Mouse (Mus musculus): Measurements from ENCODE around the gene Spink4. TPM values are rescaled to one million over a fixed set of nuclear protein-coding genes. Genes with fewer than 3 reads are reported as not detected.

Gene Spink4
- polyA plus RNA-seq, 1 experiment, result 12.5 TPM

DNA sequence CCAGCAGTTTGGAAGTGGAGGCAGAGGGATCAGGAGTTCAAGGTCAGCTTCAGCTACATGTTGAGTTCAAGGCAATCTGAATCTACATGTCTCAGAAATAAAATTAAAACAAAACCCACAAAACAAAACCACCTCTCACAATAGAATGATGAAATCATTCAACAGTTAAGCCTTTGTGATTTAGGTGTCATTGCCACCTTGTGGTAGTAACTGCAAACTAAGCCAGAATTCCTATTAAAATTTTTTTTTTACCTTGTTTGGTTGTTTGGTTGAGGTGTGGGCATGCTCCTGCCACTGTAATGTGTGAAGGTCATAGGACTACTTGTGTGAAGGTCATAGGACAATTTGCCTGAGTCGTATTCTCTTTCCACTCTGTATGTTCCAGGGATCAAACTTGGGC lies 13.6 kb upstream of the Spink4 start:
- TF ChIP-seq POLR2A (IDR thresholded peaks at IDR 0.05; ENCODE audit: insufficient read length, low read depth) (no peak), CEBPB (IDR thresholded peaks at IDR 0.05; ENCODE audit: insufficient read depth, poor library complexity, severe bottlenecking) (peak; percentile 49; the same call in 1 of the 2 replicates)
- no peak overlapping the region for H3ac ChIP-seq (ENCODE audit: control insufficient read depth, insufficient read length)
- H3K79me2 ChIP-seq (ENCODE audit: control insufficient read depth, insufficient read depth), result no peaks in the 10 kb centered on the region
- no peak overlapping the region for H3K4me2 ChIP-seq (ENCODE audit: low read depth)
- H3K36me3 ChIP-seq (ENCODE audit: control insufficient read depth, insufficient read depth), result no peaks in the 10 kb centered on the region
- H3K4me3 ChIP-seq, result no peak overlapping the region
- H3K27me3 ChIP-seq (ENCODE audit: control insufficient read depth, insufficient read depth, insufficient read length), result no peaks in the 10 kb centered on the region

GRCm38 (mm10) chr4:40908261-40908969 lies 11.4 kb upstream of the Spink4 start:
- H3K36me3 ChIP-seq (ENCODE audit: control insufficient read depth, insufficient read depth), result no peaks in the 10 kb centered on the region
- no peak overlapping the region for H3K4me3 ChIP-seq
- H3K27me3 ChIP-seq (ENCODE audit: control insufficient read depth, insufficient read depth, insufficient read length), result no peaks in the 10 kb centered on the region
- no peak overlapping the region for H3ac ChIP-seq (ENCODE audit: control insufficient read depth, insufficient read length)
- no peak overlapping the region for H3K4me2 ChIP-seq (ENCODE audit: low read depth)
- H3K79me2 ChIP-seq (ENCODE audit: control insufficient read depth, insufficient read depth), result no peaks in the 10 kb centered on the region
- peak in 1 of 3 experiments; percentile 20 for TF ChIP-seq MYOG (IDR thresholded peaks at IDR 0.05; ENCODE audit: control insufficient read depth in 1 of 3, insufficient read depth in 1 of 3, insufficient read length in 2 of 3, low read depth in 2 of 3)
- no peak for TF ChIP-seq POLR2AphosphoS2 (IDR thresholded peaks at IDR 0.05; ENCODE audit: insufficient read length, low read depth)
- TF ChIP-seq MAX (IDR thresholded peaks at IDR 0.05; ENCODE audit: low read depth), result no peak

GRCm38 (mm10) chr4:40914287-40914867 lies 5.5 kb upstream of the Spink4 start:
- no peak overlapping the region for H3K4me2 ChIP-seq (ENCODE audit: low read depth)
- H3ac ChIP-seq (ENCODE audit: control insufficient read depth, insufficient read length), result no peak overlapping the region
- H3K36me3 ChIP-seq (ENCODE audit: control insufficient read depth, insufficient read depth), result no peaks in the 10 kb centered on the region
- H3K27me3 ChIP-seq (ENCODE audit: control insufficient read depth, insufficient read depth, insufficient read length), result no peaks in the 10 kb centered on the region
- H3K4me3 ChIP-seq, result no peak overlapping the region
- no peaks in the 10 kb centered on the region for H3K79me2 ChIP-seq (ENCODE audit: control insufficient read depth, insufficient read depth)
- TF ChIP-seq USF1 (IDR thresholded peaks at IDR 0.05; ENCODE audit: low read depth) (no peak), MYOG (IDR thresholded peaks at IDR 0.05; ENCODE audit: control insufficient read depth in 1 of 3, insufficient read depth in 1 of 3, insufficient read length in 2 of 3, low read depth in 2 of 3) (no peak), POLR2AphosphoS2 (IDR thresholded peaks at IDR 0.05; ENCODE audit: insufficient read length, low read depth) (no peak), TCF3 (IDR thresholded peaks at IDR 0.05; ENCODE audit: insufficient read length, low read depth) (no peak), CEBPB (IDR thresholded peaks at IDR 0.05; ENCODE audit: insufficient read depth, poor library complexity, severe bottlenecking) (peak; percentile 58; the same call in 1 of the 2 replicates)

- TF ChIP-seq MAX (IDR thresholded peaks at IDR 0.05; ENCODE audit: low read depth), result no peak
- no peak for TF ChIP-seq CEBPB (IDR thresholded peaks at IDR 0.05; ENCODE audit: insufficient read depth, poor library complexity, severe bottlenecking)
- no peak for TF ChIP-seq USF1 (IDR thresholded peaks at IDR 0.05; ENCODE audit: low read depth)
- no peak for TF ChIP-seq POLR2AphosphoS2 (IDR thresholded peaks at IDR 0.05; ENCODE audit: insufficient read length, low read depth)
- peak in 1 of 3 experiments; percentile 26 for TF ChIP-seq MYOG (IDR thresholded peaks at IDR 0.05; ENCODE audit: control insufficient read depth in 1 of 3, insufficient read depth in 1 of 3, insufficient read length in 2 of 3, low read depth in 2 of 3)
- no peak for TF ChIP-seq E2F4 (IDR thresholded peaks at IDR 0.05; ENCODE audit: insufficient read depth)
- TF ChIP-seq TCF3 (IDR thresholded peaks at IDR 0.05; ENCODE audit: insufficient read length, low read depth), result no peak
- TF ChIP-seq MYOD1 (IDR thresholded peaks at IDR 0.05; ENCODE audit: control insufficient read depth in 1 of 3, insufficient read length in 2 of 3, low read depth in 2 of 3), result peak in 1 of 3 experiments; percentile 8
- no peak for TF ChIP-seq POLR2A (IDR thresholded peaks at IDR 0.05; ENCODE audit: insufficient read length, low read depth)
- no peak for TF ChIP-seq SRF (IDR thresholded peaks at IDR 0.05; ENCODE audit: control insufficient read depth, insufficient read length, low read depth)
- TF ChIP-seq TCF12 (IDR thresholded peaks at IDR 0.05; ENCODE audit: insufficient read depth, poor library complexity, severe bottlenecking), result no peak
- TF ChIP-seq REST (IDR thresholded peaks at IDR 0.05; ENCODE audit: insufficient read depth, insufficient read length), result no peak
- Histone ChIP-seq H3K4me3 (no peak overlapping the region), H3K4me2 (ENCODE audit: low read depth) (peak overlapping the region; percentile 16), H3K27me3 (ENCODE audit: control insufficient read depth, insufficient read depth, insufficient read length) (no peaks in the 10 kb centered on the region), H3ac (ENCODE audit: control insufficient read depth, insufficient read length) (no peak overlapping the region), H3K36me3 (ENCODE audit: control insufficient read depth, insufficient read depth) (no peaks in the 10 kb centered on the region), H3K79me2 (ENCODE audit: control insufficient read depth, insufficient read depth) (no peaks in the 10 kb centered on the region)
These were observed 3.9 kb upstream of the Spink4 start for GRCm38 (mm10) chr4:40915947-40916346.

DNA sequence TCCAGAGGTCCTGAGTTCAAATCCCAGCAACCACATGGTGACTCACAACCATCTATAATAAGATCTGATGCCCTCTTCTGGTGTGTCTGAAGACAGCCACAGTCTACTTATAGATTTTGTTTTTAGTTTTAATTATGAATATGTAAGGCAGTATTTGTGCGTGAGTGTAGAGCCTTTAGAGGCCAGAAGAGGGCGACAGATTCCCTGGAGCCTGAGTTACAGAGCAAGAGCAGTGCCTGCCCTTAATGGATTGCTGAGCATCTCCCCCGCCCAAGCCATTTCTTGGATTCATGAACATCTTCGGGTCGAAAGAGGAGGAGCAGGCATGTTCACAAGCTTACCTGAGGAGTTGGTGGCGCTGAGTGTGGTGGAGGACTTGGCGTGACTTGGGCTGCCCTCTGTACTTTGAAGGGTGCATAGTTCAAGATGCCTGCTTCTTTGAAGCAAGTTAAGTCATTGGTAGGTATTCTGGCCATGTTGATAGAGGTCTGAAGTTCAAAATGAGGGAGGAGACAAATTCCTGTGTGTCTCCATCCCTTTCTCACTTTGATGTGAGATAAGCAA lies 3.2 kb upstream of the Spink4 start:
- TF ChIP-seq SRF (IDR thresholded peaks at IDR 0.05; ENCODE audit: control insufficient read depth, insufficient read length, low read depth), result no peak
- TF ChIP-seq POLR2AphosphoS2 (IDR thresholded peaks at IDR 0.05; ENCODE audit: insufficient read length, low read depth), result no peak
- Histone ChIP-seq H3K36me3 (ENCODE audit: control insufficient read depth, insufficient read depth) (no peaks in the 10 kb centered on the region), H3K4me2 (ENCODE audit: low read depth) (no peak overlapping the region), H3K4me3 (no peak overlapping the region), H3K79me2 (ENCODE audit: control insufficient read depth, insufficient read depth) (no peaks in the 10 kb centered on the region), H3ac (ENCODE audit: control insufficient read depth, insufficient read length) (no peak overlapping the region), H3K27me3 (ENCODE audit: control insufficient read depth, insufficient read depth, insufficient read length) (no peaks in the 10 kb centered on the region)

All from myocyte (in vitro differentiated cells).